Mouse (Mus musculus) liver, embryonic 14.5 days (tissue): ENCODE data around the gene Thsd4. TPM values are rescaled to one million over a fixed set of nuclear protein-coding genes. Genes with fewer than 3 reads are reported as not detected.

ENCODE experiments used
- ATAC-seq: fragments of 200-750 bp; cut with Nextera tagmentation; 2 replicates; pipeline ENCODE4 v1.8.0; 2017; ENCODE audit warnings: moderate number of reproducible peaks, mild to moderate bottlenecking, moderate library complexity; ENCODE audit not compliant: insufficient read depth
- DNase-seq, 3 experiments: peaks; one replicate each; pipeline ENCODE4 v3.0.0-alpha.2; 2012 to 2013; ENCODE audit warnings: low read depth in 3 of 3, low spot score in 3 of 3
- H3K27ac ChIP-seq: fragments of 300-500 bp; sonication (generic); 2 replicates; pipeline ENCODE4 v1.5.1; 2014; ENCODE audit warnings: moderate library complexity, mild to moderate bottlenecking, control low read depth, inconsistent platforms
- H3K27me3 ChIP-seq: fragments of 300-500 bp; sonication (generic); 2 replicates; pipeline ENCODE4 v1.6.1; 2014; ENCODE audit warnings: mild to moderate bottlenecking, low read length, moderate library complexity; ENCODE audit not compliant: control insufficient read depth, insufficient read depth
- H3K36me3 ChIP-seq: fragments of 300-500 bp; sonication (generic); replicated peaks from 2 replicates; pipeline ENCODE4 v1.6.1; 2014; ENCODE audit warnings: low read depth; ENCODE audit not compliant: control insufficient read depth, insufficient read depth
- H3K4me1 ChIP-seq, 2 experiments: fragments of 200-500 bp in 1 of 2; fragments of 300-500 bp in 1 of 2; sonication (generic) in 1 of 2; replicated peaks; 2 replicates each; pipeline ENCODE4 v1.6.1; 2012 to 2014; ENCODE audit warnings: antibody characterized with exemption in 1 of 2, inconsistent platforms in 1 of 2, low read length in 1 of 2; ENCODE audit not compliant: control insufficient read depth in 2 of 2, insufficient read depth in 2 of 2
- H3K4me2 ChIP-seq: fragments of 300-500 bp; sonication (generic); 2 replicates; pipeline ENCODE4 v1.6.1; 2014; ENCODE audit warnings: low read depth, mild to moderate bottlenecking, control low read depth, moderate library complexity
- H3K4me3 ChIP-seq, 2 experiments: fragments of 200-500 bp in 1 of 2; fragments of 300-500 bp in 1 of 2; sonication (generic) in 1 of 2; 2 replicates each; pipeline ENCODE4 v1.5.1; 2012 to 2014; ENCODE audit warnings: low read depth in 2 of 2, low read length in 2 of 2, mild to moderate bottlenecking in 2 of 2, control low read depth in 1 of 2, inconsistent platforms in 1 of 2, moderate library complexity in 1 of 2; ENCODE audit not compliant: insufficient read depth in 1 of 2
- H3K9ac ChIP-seq: fragments of 300-500 bp; sonication (generic); replicated peaks from 2 replicates; pipeline ENCODE4 v1.6.1; 2014; ENCODE audit warnings: mild to moderate bottlenecking, control low read depth, moderate library complexity
- H3K9me3 ChIP-seq: fragments of 300-500 bp; sonication (generic); 2 replicates; pipeline ENCODE4 v1.6.1; 2016; ENCODE audit warnings: low read length, mixed read lengths; ENCODE audit not compliant: control insufficient read depth
- CTCF ChIP-seq: IDR thresholded peaks from 2 replicates; pipeline ENCODE4 v1.5.1; 2016; ENCODE audit warnings: antibody characterized with exemption, low read depth, control low read depth
- EP300 ChIP-seq: IDR thresholded peaks from 2 replicates; pipeline ENCODE4 v1.6.1; 2016; ENCODE audit warnings: antibody characterized with exemption, low read depth
- WGBS: fragments of 180-500 bp; shearing (Covaris S2); extraction: QIAGEN DNeasy Blood & Tissue Kit; methylation state at CpG from one replicate; pipeline ENCODE4 v1.1.7; 2014; ENCODE audit not compliant: insufficient replicate concordance; 5-methylcytosine and 5-hydroxymethylcytosine counted together
- polyA plus RNA-seq, 2 experiments: library from polyadenylated mRNA; depleted of rRNA in 1 of 2; stranded (reverse) in 1 of 2; unstranded in 1 of 2; fragments of >200 nt; fragmentation: Nextera tagmentation in 1 of 2; extraction: Ambion mirVana in 1 of 2; gene quantifications; 2 replicates each; pipeline versions ENCODE4 v1.2.1 to v1.2.3; 2012 to 2014

Gene Thsd4
- polyA plus RNA-seq, 2 experiments: 0.43 to 0.48 TPM

DNA sequence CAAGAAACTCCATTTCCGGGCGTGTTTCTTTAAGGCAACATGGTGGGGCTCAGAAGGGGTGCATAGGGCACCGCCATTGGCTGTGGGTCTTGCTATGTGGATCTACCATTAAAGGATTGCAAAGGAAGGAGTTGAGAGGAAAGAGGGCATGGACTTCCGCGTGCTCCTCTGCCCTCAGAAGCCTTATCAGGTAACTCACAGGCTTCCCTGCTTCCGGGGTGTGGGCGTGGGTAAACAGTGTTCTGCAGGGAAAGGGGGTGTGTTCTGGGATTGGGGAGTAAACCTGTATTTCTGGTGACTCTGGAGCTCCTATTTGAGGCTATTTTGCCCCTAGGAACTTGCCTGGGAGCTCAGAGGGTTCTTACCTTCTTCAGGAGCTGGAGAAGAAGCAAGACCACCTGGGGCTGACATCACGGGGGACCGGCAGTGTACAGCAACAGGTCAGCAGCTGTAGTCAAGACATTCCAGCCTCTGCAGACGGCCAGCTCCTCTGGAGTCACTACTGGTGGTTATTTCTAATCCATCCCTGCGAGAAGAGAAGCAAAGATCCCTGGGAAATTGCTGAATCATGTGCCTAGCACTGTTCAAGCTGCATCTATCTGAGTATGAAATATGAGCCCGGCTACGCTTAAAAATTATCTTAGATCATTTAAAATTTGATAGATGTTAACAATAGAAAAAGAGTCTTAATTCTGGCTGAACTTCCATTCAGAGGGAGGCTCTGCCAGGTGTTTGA lies 23.7 kb upstream of the Thsd4 start:
- no peaks in the 10 kb centered on the region for H3K36me3 ChIP-seq
- H3K9ac ChIP-seq: no peak overlapping the region
- 22% methylated on average over 13 of the region's 13 CpGs for WGBS
- H3K27ac ChIP-seq: no peak overlapping the region
- ATAC-seq (peak; percentile 72), DNase-seq (peak; percentile 23 to 29 (median 24))
- H3K4me3 ChIP-seq: no peak overlapping the region
- peak overlapping the region; percentile 39 for H3K4me2 ChIP-seq
- H3K27me3 ChIP-seq: no peaks in the 10 kb centered on the region
- peaks cover 3 to 15% of the 10 kb centered on the region in 2 experiments; a peak in 3 of 4 replicates for H3K4me1 ChIP-seq
- H3K9me3 ChIP-seq: no peaks in the 10 kb centered on the region
- TF ChIP-seq EP300: no peak
- TF ChIP-seq CTCF: no peak

DNA sequence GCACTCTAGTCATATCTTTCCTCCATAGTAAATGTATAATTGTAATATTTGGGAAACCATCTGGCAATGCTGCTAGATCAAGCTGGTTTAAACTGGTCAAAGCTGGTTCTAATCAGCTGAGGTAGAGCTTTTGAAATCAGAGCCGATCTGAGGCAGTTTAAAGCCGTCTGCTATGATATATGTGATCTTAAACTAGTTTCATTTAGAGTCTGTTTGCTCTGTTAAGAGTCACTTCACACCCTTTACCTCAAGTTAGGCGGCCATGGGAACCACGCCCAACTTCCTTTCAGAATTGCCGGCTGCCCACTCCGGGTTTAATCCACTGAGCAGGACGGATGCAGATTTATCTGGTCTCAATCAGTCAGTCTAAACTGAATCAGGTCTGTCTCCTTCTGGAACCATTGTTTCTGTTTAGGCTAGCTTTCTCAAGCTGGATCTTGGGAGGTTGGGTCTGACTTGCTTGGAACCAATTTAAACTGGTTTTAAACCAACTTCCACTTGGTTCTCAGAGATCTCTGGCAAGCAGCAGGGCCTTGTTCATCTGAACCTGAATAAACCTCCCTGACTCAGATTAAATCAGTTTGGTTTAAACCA lies 21.7 kb upstream of the Thsd4 start:
- Histone ChIP-seq H3K9me3 (no peaks in the 10 kb centered on the region), H3K4me2 (no peak overlapping the region), H3K36me3 (no peaks in the 10 kb centered on the region), H3K9ac (no peak overlapping the region), H3K27ac (no peak overlapping the region), H3K4me3 (no peak overlapping the region), H3K27me3 (no peaks in the 10 kb centered on the region), H3K4me1 (peaks cover 3 to 15% of the 10 kb centered on the region in 2 experiments; a peak in 3 of 4 replicates)
- ATAC-seq (no peak), DNase-seq (no peak)
- TF ChIP-seq EP300 (no peak), CTCF (no peak)
- 56% methylated on average over 7 of the region's 7 CpGs for WGBS

DNA sequence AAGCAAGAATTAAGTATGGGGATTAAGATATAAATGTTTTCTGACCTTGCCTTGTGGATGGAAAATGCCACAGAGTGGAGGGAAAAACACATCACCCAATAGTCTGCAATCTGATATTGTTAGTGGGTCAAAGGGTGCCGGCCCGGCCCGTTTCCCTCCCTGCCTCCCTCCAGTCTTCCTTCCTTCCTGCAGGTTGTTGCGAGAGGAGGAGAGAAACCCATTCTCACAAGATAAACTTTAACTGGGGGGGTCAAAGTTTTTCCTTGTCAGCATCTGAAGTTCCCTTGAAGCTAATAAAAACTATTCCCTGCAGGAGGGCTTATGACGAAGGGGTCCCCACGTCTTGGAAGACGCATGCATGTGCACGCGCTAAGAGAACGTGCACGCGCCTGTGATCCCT lies 8.5 kb upstream of the Thsd4 start:
- ATAC-seq (no peak), DNase-seq (no peak)
- WGBS: 66% methylated on average over 12 of the region's 12 CpGs
- Histone ChIP-seq H3K27me3 (no peaks in the 10 kb centered on the region; the same call in 1 of the 2 replicates), H3K4me2 (no peak overlapping the region), H3K36me3 (no peaks in the 10 kb centered on the region), H3K4me3 (no peak overlapping the region), H3K4me1 (no peaks in the 10 kb centered on the region), H3K9me3 (no peaks in the 10 kb centered on the region), H3K27ac (no peak overlapping the region), H3K9ac (no peak overlapping the region)
- TF ChIP-seq EP300 (no peak), CTCF (no peak)

- no peak for ATAC-seq
Measured at GRCm38 (mm10) chr9:60529348-60530243, 7.8 kb upstream of the Thsd4 start.

GRCm38 (mm10) chr9:60528269-60528668 lies 6.4 kb upstream of the Thsd4 start:
- WGBS: 46% methylated on average over 3 of the region's 3 CpGs
- ATAC-seq (no peak), DNase-seq (no peak)
- Histone ChIP-seq H3K4me1 (no peaks in the 10 kb centered on the region), H3K9me3 (no peaks in the 10 kb centered on the region), H3K4me2 (no peak overlapping the region), H3K36me3 (no peaks in the 10 kb centered on the region), H3K27me3 (no peaks in the 10 kb centered on the region; the same call in 1 of the 2 replicates), H3K9ac (no peak overlapping the region), H3K27ac (no peak overlapping the region), H3K4me3 (no peak overlapping the region)
- TF ChIP-seq CTCF (no peak), EP300 (no peak)

More at GRCm38 (mm10) chr9:60529348-60530243, 7.8 kb upstream of the Thsd4 start:
- no peaks in the 10 kb centered on the region for H3K4me1 ChIP-seq
- H3K36me3 ChIP-seq: no peaks in the 10 kb centered on the region
- 53% methylated on average over 10 of the region's 10 CpGs for WGBS
- DNase-seq: no peak
- H3K9ac ChIP-seq: no peak overlapping the region
- no peak overlapping the region for H3K27ac ChIP-seq
- H3K9me3 ChIP-seq: no peaks in the 10 kb centered on the region
- H3K4me3 ChIP-seq: no peak overlapping the region
- TF ChIP-seq CTCF (no peak), EP300 (no peak)
- H3K27me3 ChIP-seq: no peaks in the 10 kb centered on the region; the same call in 1 of the 2 replicates
- H3K4me2 ChIP-seq: no peak overlapping the region
